24 mouse cellular contexts compared by ENCODE assay signal in genomic region chr16:80083035-80083434, GRCm38 (mm10).
"Had no signal": no experiment of that assay in that cellular context is flagged by ENCODE, and none has a peak within 500 bp of the region (broad histone marks: within the 10 kb centered on the region; RNA-seq: fewer than 3 reads in every experiment).

No protein-coding gene starts in this region.

- H3K4me1 ChIP-seq: embryonic facial prominence, embryonic 10.5 days; embryonic facial prominence, embryonic 12.5 days; embryonic facial prominence, embryonic 13.5 days; embryonic facial prominence, embryonic 15.5 days; forebrain, embryonic 10.5 days; forebrain, embryonic 12.5 days; forebrain, embryonic 13.5 days; forebrain, embryonic 15.5 days had no signal

- DNase-seq: cerebellum, adult 9-10 months; cerebellum, adult 9-11 months; cerebellum, postnatal 10 days; cerebellum, postnatal 14 days; cerebellum, postnatal 25 days; cerebellum, postnatal 36 days; embryo, embryonic 11 days; forebrain, postnatal 0 days; gastrocnemius, adult 2 months; gastrocnemius, postnatal 10 days; gastrocnemius, postnatal 25 days; gastrocnemius, postnatal 36 days; heart, adult 11 months; heart, adult 18-20 months; heart, adult 2 months had no signal

- H3K4me2 ChIP-seq: embryonic facial prominence, embryonic 12.5 days; embryonic facial prominence, embryonic 13.5 days; embryonic facial prominence, embryonic 15.5 days; forebrain, embryonic 12.5 days; forebrain, embryonic 13.5 days; forebrain, embryonic 15.5 days had no signal

- H3K27me3 ChIP-seq: embryonic facial prominence, embryonic 12.5 days; embryonic facial prominence, embryonic 13.5 days; embryonic facial prominence, embryonic 15.5 days; forebrain, embryonic 12.5 days; forebrain, embryonic 13.5 days; forebrain, embryonic 15.5 days had no signal

- H3K4me3 ChIP-seq: embryonic facial prominence, embryonic 10.5 days; embryonic facial prominence, embryonic 12.5 days; embryonic facial prominence, embryonic 13.5 days; embryonic facial prominence, embryonic 15.5 days; erythroblast, embryonic 14.5 days; forebrain, embryonic 10.5 days; forebrain, embryonic 12.5 days; forebrain, embryonic 13.5 days; forebrain, embryonic 15.5 days; gastrocnemius, adult 2 months; heart, adult 2 months had no signal

- H3K27ac ChIP-seq: embryonic facial prominence, embryonic 10.5 days; embryonic facial prominence, embryonic 12.5 days; embryonic facial prominence, embryonic 13.5 days; embryonic facial prominence, embryonic 15.5 days; forebrain, embryonic 10.5 days; forebrain, embryonic 12.5 days; forebrain, embryonic 13.5 days; forebrain, embryonic 15.5 days; gastrocnemius, adult 2 months; heart, adult 2 months had no signal

- H3K36me3 ChIP-seq: embryonic facial prominence, embryonic 10.5 days; embryonic facial prominence, embryonic 12.5 days; embryonic facial prominence, embryonic 13.5 days; embryonic facial prominence, embryonic 15.5 days; forebrain, embryonic 10.5 days; forebrain, embryonic 12.5 days; forebrain, embryonic 15.5 days had no signal
